Mouse (Mus musculus) intestine, embryonic 14.5 days (tissue): ENCODE measurements around the gene G6pdx. TPM values are rescaled to one million over a fixed set of nuclear protein-coding genes. Genes with fewer than 3 reads are reported as not detected.
A peak's percentile ranks its signal among the peaks of the same experiment; 100 is the strongest.

Source experiments
- ATAC-seq: fragments of 200-750 bp; cut with Nextera tagmentation; replicated peaks from 2 replicates; pipeline ENCODE4 v1.8.0; 2017; ENCODE audit warnings: low read depth, moderate number of reproducible peaks, moderate TSS enrichment, moderate library complexity; ENCODE audit not compliant: low FRiP score, low TSS enrichment
- DNase-seq: peaks from one replicate; pipeline ENCODE4 v3.0.0-alpha.2; 2018; ENCODE audit warnings: low spot score
- H3K27ac ChIP-seq: fragments of 300-500 bp; sonication (generic); 2 replicates; pipeline ENCODE4 v1.5.1; 2014; ENCODE audit warnings: low read depth, mild to moderate bottlenecking, control low read depth
- H3K27me3 ChIP-seq: fragments of 300-500 bp; sonication (generic); replicated peaks from 2 replicates; pipeline ENCODE4 v1.6.1; 2014; ENCODE audit warnings: low read length, control low read depth; ENCODE audit not compliant: control insufficient read depth, insufficient read depth
- H3K36me3 ChIP-seq: fragments of 300-500 bp; sonication (generic); 2 replicates; pipeline ENCODE4 v1.6.1; 2014; ENCODE audit warnings: low read length, control low read depth; ENCODE audit not compliant: control insufficient read depth, insufficient read depth
- H3K4me1 ChIP-seq: fragments of 300-500 bp; sonication (generic); replicated peaks from 2 replicates; pipeline ENCODE4 v1.6.1; 2014; ENCODE audit warnings: low read length, control low read depth, mixed read lengths; ENCODE audit not compliant: control insufficient read depth, insufficient read depth
- H3K4me2 ChIP-seq: fragments of 300-500 bp; sonication (generic); 2 replicates; pipeline ENCODE4 v1.6.1; 2014; ENCODE audit warnings: low read length
- H3K4me3 ChIP-seq: fragments of 300-500 bp; sonication (generic); 2 replicates; pipeline ENCODE4 v1.5.1; 2014; ENCODE audit warnings: low read depth, low read length, control low read depth, mixed read lengths
- H3K9ac ChIP-seq: fragments of 300-500 bp; sonication (generic); 2 replicates; pipeline ENCODE4 v1.6.1; 2014; ENCODE audit warnings: mild to moderate bottlenecking, low read length
- H3K9me3 ChIP-seq: fragments of 300-500 bp; sonication (generic); 2 replicates; pipeline ENCODE4 v1.6.1; 2016; ENCODE audit warnings: low read length, control low read depth; ENCODE audit not compliant: control insufficient read depth
- WGBS: fragments of 180-500 bp; shearing (Covaris S2); extraction: QIAGEN DNeasy Blood & Tissue Kit; methylation state at CpG from one replicate; pipeline ENCODE4 v1.1.7; 2014; 5-methylcytosine and 5-hydroxymethylcytosine counted together
- polyA plus RNA-seq: library from polyadenylated mRNA; unstranded; fragments of >200 nt; fragmentation: Nextera tagmentation; extraction: Ambion mirVana; gene quantifications from 2 replicates; pipeline ENCODE4 v1.2.1, GENCODE M21; 2014

G6pdx gene
- polyA plus RNA-seq, 1 experiment from 2014 or later = 52.9 TPM

- no peaks in the 10 kb centered on the region for H3K4me1 ChIP-seq
- no peaks in the 10 kb centered on the region for H3K36me3 ChIP-seq
- no peak for DNase-seq
- no peaks in the 10 kb centered on the region for H3K27me3 ChIP-seq
- ATAC-seq = 0 out of 2 replicates have a peak, but pooled peaks have one; percentile 22
- H3K27ac ChIP-seq = peak overlapping the region; percentile 62; the same call in 1 of the 2 replicates
- no peaks in the 10 kb centered on the region for H3K9me3 ChIP-seq
- no peak overlapping the region for H3K9ac ChIP-seq
- no peak overlapping the region for H3K4me2 ChIP-seq
- H3K4me3 ChIP-seq = no peak overlapping the region
Measured at GRCm38 (mm10) chrX:74424443-74424842, 4.6 kb downstream of the G6pdx start.

GRCm38 (mm10) chrX:74413377-74413776 lies 15.6 kb downstream of the G6pdx start:
- H3K36me3 ChIP-seq = 0 out of 2 replicates have a peak, but pooled peaks cover 3% of the 10 kb centered on the region
- H3K4me2 ChIP-seq = no peak overlapping the region
- ATAC-seq (peak; percentile 76), DNase-seq (peak; percentile 60)
- no peak overlapping the region for H3K9ac ChIP-seq
- H3K27ac ChIP-seq = no peak overlapping the region
- no peak overlapping the region for H3K4me3 ChIP-seq
- H3K27me3 ChIP-seq = no peaks in the 10 kb centered on the region
- H3K4me1 ChIP-seq = no peaks in the 10 kb centered on the region
- no peaks in the 10 kb centered on the region for H3K9me3 ChIP-seq

DNA sequence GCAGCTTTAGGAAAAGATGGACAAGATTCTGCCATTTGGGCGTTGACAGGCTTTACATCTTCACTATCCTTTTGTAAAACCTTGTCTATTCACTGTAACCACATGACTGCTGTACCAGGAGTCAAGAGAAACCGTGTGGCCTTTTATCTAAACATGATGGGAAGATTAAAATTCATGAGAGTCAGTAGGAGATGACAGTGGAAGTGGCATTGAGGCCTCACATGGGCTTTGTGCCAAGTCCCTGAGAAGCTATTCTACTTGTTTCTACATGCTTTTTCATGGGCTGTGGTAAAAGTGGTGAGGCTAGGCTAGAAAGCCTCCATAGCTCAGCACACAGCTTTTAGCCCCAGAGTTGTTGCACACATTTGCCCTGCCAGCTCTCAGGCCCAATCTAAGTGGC lies 20.7 kb downstream of the G6pdx start:
- Histone ChIP-seq H3K4me1 (no peaks in the 10 kb centered on the region), H3K27ac (no peak overlapping the region), H3K4me2 (no peak overlapping the region), H3K36me3 (no peaks in the 10 kb centered on the region), H3K9me3 (no peaks in the 10 kb centered on the region), H3K9ac (no peak overlapping the region), H3K27me3 (no peaks in the 10 kb centered on the region), H3K4me3 (no peak overlapping the region)
- WGBS = 66% methylated on average over 2 of the region's 2 CpGs
- no peak for DNase-seq
- no peak for ATAC-seq

DNA sequence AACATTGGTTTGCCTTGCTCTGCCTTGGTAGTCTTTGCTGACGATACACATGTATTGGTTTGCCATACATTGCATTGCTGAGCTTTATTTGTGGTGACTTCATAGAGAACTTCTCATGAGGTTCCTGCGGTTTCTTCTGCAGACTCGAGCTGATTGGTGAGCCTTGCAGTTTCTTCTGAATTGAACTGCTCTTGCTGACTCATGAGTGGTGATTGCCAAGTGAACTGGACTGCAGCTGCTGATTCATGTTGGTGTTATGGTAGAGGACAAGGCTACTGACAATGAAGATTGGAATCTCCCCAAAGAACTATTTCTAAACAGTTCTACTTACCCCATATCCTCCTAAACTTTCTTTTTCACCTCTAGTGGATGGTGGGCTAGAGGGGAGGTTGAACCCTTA lies 28.9 kb downstream of the G6pdx start:
- H3K4me1 ChIP-seq = no peaks in the 10 kb centered on the region
- no peak for DNase-seq
- H3K4me2 ChIP-seq = no peak overlapping the region
- no peaks in the 10 kb centered on the region for H3K9me3 ChIP-seq
- ATAC-seq = no peak
- no peak overlapping the region for H3K4me3 ChIP-seq
- 87% methylated on average over 3 of the region's 3 CpGs for WGBS
- no peaks in the 10 kb centered on the region for H3K36me3 ChIP-seq
- H3K27ac ChIP-seq = no peak overlapping the region
- H3K9ac ChIP-seq = no peak overlapping the region
- H3K27me3 ChIP-seq = no peaks in the 10 kb centered on the region

- H3K4me3 ChIP-seq = peak within 1 kb of the TSS; percentile 48
- H3K36me3 ChIP-seq = peaks cover 4% of the 10 kb centered on the region; the same call in 1 of the 2 replicates
- H3K9me3 ChIP-seq = no peaks in the 10 kb centered on the region
- ATAC-seq (peak; percentile 100), DNase-seq (peak; percentile 85)
- peak within 1 kb of the TSS; percentile 61 for H3K4me2 ChIP-seq
- peak within 1 kb of the TSS; percentile 83 for H3K27ac ChIP-seq
- peak within 1 kb of the TSS; percentile 74 for H3K9ac ChIP-seq
- WGBS = 19% methylated on average over 30 of the region's 30 CpGs
- H3K4me1 ChIP-seq = no peaks in the 10 kb centered on the region
- H3K27me3 ChIP-seq = no peaks in the 10 kb centered on the region
Measured at GRCm38 (mm10) chrX:74392535-74393443, 36.2 kb downstream of the G6pdx start, which contains the start of the genes Fam3a and Ikbkg. Gene Fam3a (minus strand): TSS chrX:74393272. Gene Ikbkg (plus strand): TSS chrX:74393290.

DNA sequence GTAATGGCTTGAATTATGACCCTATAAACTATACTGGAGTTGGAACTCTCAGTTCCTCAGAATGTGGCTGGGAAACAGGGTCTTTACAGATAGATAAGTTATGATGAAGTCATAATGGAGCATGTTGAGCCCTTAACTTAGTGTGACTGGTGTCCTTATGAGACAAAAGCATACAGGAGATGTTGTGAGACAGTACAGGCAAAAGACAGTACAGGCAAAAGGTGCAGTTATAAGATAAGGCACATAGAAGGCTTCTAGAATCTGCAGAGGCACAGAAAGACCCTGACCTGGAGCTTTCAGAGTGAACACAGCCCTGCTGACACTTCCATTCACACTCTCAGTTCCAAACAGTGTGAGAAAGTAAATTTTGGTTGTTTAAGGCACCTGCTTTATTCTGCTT lies 40.8 kb downstream of the G6pdx start:
- DNase-seq = no peak
- H3K4me1 ChIP-seq = no peaks in the 10 kb centered on the region
- no peak overlapping the region for H3K4me3 ChIP-seq
- no peak for ATAC-seq
- H3K27me3 ChIP-seq = no peaks in the 10 kb centered on the region
- H3K4me2 ChIP-seq = no peak overlapping the region
- no peaks in the 10 kb centered on the region for H3K9me3 ChIP-seq
- no peak overlapping the region for H3K27ac ChIP-seq
- H3K9ac ChIP-seq = no peak overlapping the region
- peaks cover 22% of the 10 kb centered on the region for H3K36me3 ChIP-seq

- no peaks in the 10 kb centered on the region for H3K4me1 ChIP-seq
- H3K4me2 ChIP-seq = no peak overlapping the region
- no peak overlapping the region for H3K27ac ChIP-seq
- H3K9ac ChIP-seq = no peak overlapping the region
- no peaks in the 10 kb centered on the region for H3K27me3 ChIP-seq
- no peak overlapping the region for H3K4me3 ChIP-seq
- no peaks in the 10 kb centered on the region for H3K9me3 ChIP-seq
- 83% methylated on average over 2 of the region's 2 CpGs for WGBS
- ATAC-seq (no peak), DNase-seq (no peak)
- H3K36me3 ChIP-seq = peaks cover 22% of the 10 kb centered on the region
Measured at GRCm38 (mm10) chrX:74384451-74384850, 44.5 kb downstream of the G6pdx start.

DNA sequence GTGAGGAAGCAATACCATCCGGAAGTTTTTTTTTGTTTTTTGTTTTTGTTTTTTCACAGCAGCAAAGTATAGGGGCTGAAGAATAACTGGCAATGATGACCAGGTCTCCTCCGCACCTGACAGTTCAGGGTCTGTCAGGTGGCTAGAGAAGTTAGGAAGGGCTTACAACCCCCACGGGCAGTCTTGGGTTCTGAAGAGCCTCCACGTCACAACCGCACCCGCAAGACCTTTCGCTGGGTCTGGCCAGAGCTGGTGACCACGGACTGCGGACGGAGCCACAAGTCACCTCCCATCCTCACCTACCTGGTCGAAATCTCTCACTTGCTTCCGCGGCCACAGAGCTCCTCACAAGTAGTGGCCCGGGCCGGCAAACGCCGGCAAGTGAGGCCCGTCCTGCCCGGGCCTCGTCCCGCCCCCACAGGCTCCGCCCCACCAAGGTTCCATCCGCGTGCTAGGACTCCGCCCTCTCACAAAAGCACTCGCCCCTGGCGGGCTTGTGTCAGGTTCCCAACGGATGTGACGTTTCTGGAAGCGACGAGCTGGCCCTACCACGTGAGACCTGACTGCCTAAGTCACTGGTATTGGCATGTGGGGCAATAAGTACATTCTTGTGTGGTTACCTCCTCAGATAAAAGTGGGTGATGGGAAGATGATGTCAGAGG lies 56.0 kb downstream of the G6pdx start, which contains the start of the genes Ubl4a and Slc10a3:
TSS of gene Ubl4a (minus strand) at position 331 of the 662 bp plus-strand sequence.
TSS of gene Slc10a3 (minus strand) at position 462 of the 662 bp plus-strand sequence.
- Histone ChIP-seq H3K9ac (peak within 1 kb of the TSS; percentile 53), H3K9me3 (no peaks in the 10 kb centered on the region), H3K27me3 (no peaks in the 10 kb centered on the region), H3K36me3 (peaks cover 3% of the 10 kb centered on the region; the same call in 1 of the 2 replicates), H3K27ac (no peak within 1 kb of the TSS), H3K4me1 (no peaks in the 10 kb centered on the region), H3K4me2 (peak within 1 kb of the TSS; percentile 59), H3K4me3 (peak within 1 kb of the TSS; percentile 41)
- WGBS = 17% methylated on average over 32 of the region's 32 CpGs
- DNase-seq (peak; percentile 78), ATAC-seq (peak; percentile 87)
